Mouse (Mus musculus) cortical plate, adult 2 months (tissue): ENCODE measurements around the gene Slc44a5.

Source experiments
- CTCF ChIP-seq: fragments of 200-500 bp; IDR thresholded peaks from 2 replicates; pipeline ENCODE4 v1.5.1; 2011; ENCODE audit warnings: mild to moderate bottlenecking, control low read depth, low read length; ENCODE audit not compliant: insufficient read depth; ENCODE audit errors: extremely low read depth
- POLR2A ChIP-seq: fragments of 200-500 bp; IDR thresholded peaks from 2 replicates; pipeline ENCODE4 v1.6.1; 2011; ENCODE audit warnings: mild to moderate bottlenecking, low read length, control low read depth; ENCODE audit not compliant: insufficient read depth; ENCODE audit errors: extremely low read depth

GRCm38 (mm10) chr3:154317651-154318248 lies 344.5 kb downstream of the Slc44a5 start:
- no peak for TF ChIP-seq POLR2A
- TF ChIP-seq CTCF: peak; percentile 31; the same call in 1 of the 2 replicates
